Mouse (Mus musculus): ENCODE measurements around the gene Gpd2. TPM values are rescaled to one million over a fixed set of nuclear protein-coding genes. Genes with fewer than 3 reads are reported as not detected.
A peak's percentile ranks its signal among the peaks of the same experiment; 100 is the strongest.

Gene Gpd2
- polyA plus RNA-seq, 1 experiment from 2014 or later, result 15.3 TPM

DNA sequence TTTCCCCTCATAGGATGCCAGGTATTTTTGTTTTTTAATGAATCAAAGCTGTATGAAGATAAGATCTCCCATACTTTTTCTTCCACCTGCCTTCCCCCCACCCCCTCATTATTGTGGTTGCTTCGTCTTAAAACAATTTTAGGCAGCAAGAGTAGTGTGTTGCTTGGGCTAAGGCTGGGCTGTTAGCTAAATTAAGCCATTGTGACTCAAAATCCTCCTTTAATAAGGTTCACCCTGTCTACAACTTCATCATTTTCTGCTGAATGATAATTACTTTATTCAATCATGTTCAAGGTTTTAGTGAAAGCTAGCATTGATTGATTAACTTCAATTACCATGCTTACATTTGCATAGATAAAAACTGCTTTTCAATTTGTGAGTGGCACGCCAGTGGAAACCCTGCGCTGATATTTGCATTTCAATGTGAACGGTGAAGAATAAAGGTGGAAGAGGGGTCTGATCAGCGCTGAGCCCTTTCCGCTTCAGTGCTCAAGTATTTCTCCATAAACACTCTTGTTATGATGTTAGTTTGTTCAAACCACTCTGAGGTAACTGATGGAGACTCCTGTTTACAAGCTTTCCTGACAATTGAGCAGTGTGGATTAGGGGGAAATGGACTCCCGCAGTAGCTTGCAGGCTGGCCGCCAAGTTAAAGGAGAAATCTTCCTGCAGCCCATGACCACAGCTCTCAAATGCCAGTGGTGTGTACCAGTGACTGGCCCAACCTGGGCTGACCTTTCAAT, 140.9 kb downstream of the Gpd2 start:
- H3K9ac ChIP-seq, result no peak overlapping the region
- H3K27ac ChIP-seq, result no peak overlapping the region; the same call in 1 of the 2 replicates
- ATAC-seq (ENCODE audit: low FRiP score), result peak; percentile 43; the same call in 1 of the 2 replicates

DNA sequence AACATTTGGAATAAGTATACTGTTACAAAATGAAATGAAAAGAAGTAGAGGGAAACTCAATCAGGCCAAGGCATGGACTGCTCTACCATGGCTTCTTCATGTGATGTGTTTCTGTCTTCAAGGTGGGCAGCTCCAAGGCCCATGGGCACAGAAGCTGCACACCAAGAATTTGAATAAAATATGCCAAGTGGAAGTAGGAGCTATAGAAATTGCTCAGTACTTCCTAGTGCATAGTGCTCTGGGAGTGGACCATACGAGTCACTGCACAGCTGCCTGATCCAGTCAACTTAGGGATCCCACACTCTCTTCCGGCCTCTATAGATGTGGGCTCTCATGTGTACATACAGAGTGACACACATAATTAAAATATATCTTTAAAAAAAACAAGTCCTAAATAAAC, 147.2 kb downstream of the Gpd2 start:
- H3K4me3 ChIP-seq, result no peak overlapping the region
- no peak overlapping the region for H3K4me2 ChIP-seq
- peaks cover 12% of the 10 kb centered on the region for H3K4me1 ChIP-seq (replicated peaks)
- 91% methylated on average over 2 of the region's 2 CpGs for WGBS
- no peak overlapping the region for H3K27ac ChIP-seq
- ATAC-seq (ENCODE audit: low FRiP score), result no peak
- no peaks in the 10 kb centered on the region for H3K9me3 ChIP-seq
- H3K27me3 ChIP-seq, result 0 out of 2 replicates have a peak, but pooled peaks cover 8% of the 10 kb centered on the region
- no peak overlapping the region for H3K9ac ChIP-seq
- no peaks in the 10 kb centered on the region for H3K36me3 ChIP-seq

More for the DNA sequence above, 140.9 kb downstream of the Gpd2 start:
- WGBS, result 11% methylated on average over 8 of the region's 8 CpGs
- H3K4me2 ChIP-seq, result peak overlapping the region; percentile 14
- H3K36me3 ChIP-seq, result no peaks in the 10 kb centered on the region
- 0 out of 2 replicates have a peak, but pooled peaks cover 8% of the 10 kb centered on the region for H3K27me3 ChIP-seq
- H3K4me3 ChIP-seq, result no peak overlapping the region
- peaks cover 36% of the 10 kb centered on the region for H3K4me1 ChIP-seq (replicated peaks)
- no peaks in the 10 kb centered on the region for H3K9me3 ChIP-seq

DNA sequence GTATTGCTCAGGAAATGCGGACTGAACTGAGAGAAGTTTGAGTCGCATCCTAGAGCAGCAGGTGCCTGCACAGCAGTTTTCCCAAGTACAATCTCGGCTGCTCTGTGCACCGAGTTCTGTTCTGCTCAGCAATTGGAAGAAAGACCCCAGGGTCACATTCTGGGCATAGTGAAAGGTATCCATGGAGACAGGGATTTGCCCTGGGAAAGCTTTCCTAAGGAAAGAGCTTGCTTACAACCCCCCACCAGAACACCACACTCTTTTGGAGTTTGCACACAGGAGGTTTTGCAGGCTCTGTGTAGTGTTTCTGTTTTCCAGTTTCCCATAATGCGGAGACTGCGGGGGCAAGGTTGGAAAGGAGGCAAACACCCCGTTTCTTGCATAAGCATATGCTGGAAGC, 150.4 kb downstream of the Gpd2 start:
- peak; percentile 68; the same call in 1 of the 2 replicates for ATAC-seq (ENCODE audit: low FRiP score)
- WGBS, result 9% methylated on average over 7 of the region's 7 CpGs
- H3K9ac ChIP-seq, result no peak overlapping the region
- 0 out of 2 replicates have a peak overlapping the region, but pooled peaks have one; percentile 2 for H3K4me2 ChIP-seq
- no peak overlapping the region for H3K27ac ChIP-seq
- no peaks in the 10 kb centered on the region for H3K27me3 ChIP-seq
- no peak overlapping the region for H3K4me3 ChIP-seq
- peaks cover 12% of the 10 kb centered on the region for H3K4me1 ChIP-seq (replicated peaks)
- peaks cover 9% of the 10 kb centered on the region; the same call in 1 of the 2 replicates for H3K9me3 ChIP-seq
- no peaks in the 10 kb centered on the region for H3K36me3 ChIP-seq

DNA sequence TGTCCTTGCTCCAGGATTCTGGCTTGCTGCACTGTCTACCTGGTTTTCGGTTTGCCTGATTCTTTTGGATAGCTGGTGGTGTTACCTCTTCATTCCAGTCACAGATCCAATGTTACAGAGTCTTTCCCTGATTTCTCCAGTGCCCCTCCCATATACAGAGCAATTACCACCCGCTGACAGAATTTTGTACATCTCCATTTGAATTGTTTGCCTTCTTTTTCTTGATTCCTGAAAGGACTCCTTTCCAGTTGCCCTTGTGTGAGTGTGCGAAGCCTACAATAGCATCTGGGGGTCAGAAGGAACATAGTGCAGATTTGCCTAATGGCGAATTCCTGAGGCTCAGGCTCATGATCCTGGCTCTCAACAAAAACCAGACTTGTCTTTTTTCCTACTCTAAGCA, 157.6 kb downstream of the Gpd2 start:
- 91% methylated on average over 4 of the region's 4 CpGs for WGBS
- Histone ChIP-seq H3K27me3 (no peaks in the 10 kb centered on the region), H3K36me3 (no peaks in the 10 kb centered on the region), H3K4me1 (replicated peaks) (no peaks in the 10 kb centered on the region), H3K9ac (no peak overlapping the region), H3K27ac (no peak overlapping the region), H3K4me3 (no peak overlapping the region), H3K9me3 (peaks cover 9% of the 10 kb centered on the region; the same call in 1 of the 2 replicates), H3K4me2 (no peak overlapping the region)
- no peak for ATAC-seq (ENCODE audit: low FRiP score)

DNA sequence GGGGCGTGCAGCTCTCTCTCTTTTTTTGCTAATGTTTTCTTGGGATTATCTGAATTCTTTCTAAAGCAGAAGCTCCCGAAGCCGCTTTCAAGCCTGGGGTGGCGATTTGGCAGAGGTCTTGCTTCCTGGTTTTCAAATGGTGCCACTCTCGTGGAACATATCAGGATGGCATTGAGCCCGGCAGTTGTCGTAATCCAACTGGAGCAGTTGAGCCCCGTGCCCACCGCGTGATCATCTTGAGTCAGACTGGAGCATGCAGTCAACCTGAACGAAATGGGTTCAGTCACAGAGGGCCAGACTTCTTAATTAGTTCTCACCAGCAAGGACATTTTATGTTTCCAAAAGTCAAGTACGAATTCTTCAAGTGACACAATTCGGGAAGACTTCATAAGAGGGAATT, 158.6 kb downstream of the Gpd2 start:
- Histone ChIP-seq H3K4me1 (replicated peaks) (no peaks in the 10 kb centered on the region), H3K27me3 (no peaks in the 10 kb centered on the region), H3K27ac (no peak overlapping the region), H3K36me3 (no peaks in the 10 kb centered on the region), H3K9ac (no peak overlapping the region), H3K9me3 (no peaks in the 10 kb centered on the region), H3K4me2 (no peak overlapping the region), H3K4me3 (no peak overlapping the region)
- WGBS, result 93% methylated on average over 13 of the region's 13 CpGs
- ATAC-seq (ENCODE audit: low FRiP score), result no peak

DNA sequence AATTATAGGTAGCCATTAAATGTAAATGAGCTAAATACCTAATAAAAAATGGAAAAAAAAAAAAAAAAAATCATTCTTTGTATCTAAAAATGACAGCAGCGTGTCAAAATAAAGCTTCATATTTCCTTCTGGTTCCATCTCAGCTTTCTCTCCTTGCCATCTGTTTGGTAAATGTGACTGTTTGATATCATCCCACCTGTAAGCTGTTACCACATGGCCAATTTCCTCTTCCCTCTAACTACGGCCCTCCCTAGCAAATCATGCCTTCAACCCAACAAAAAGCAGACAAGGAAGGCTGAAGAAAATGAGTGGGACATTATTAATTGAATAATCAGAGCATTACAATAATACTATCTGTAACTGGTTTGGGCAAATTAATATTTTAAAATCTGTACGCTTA, 160.3 kb downstream of the Gpd2 start:
- Histone ChIP-seq H3K9me3 (no peaks in the 10 kb centered on the region), H3K4me2 (no peak overlapping the region), H3K9ac (no peak overlapping the region), H3K27ac (no peak overlapping the region), H3K4me1 (replicated peaks) (no peaks in the 10 kb centered on the region), H3K27me3 (no peaks in the 10 kb centered on the region), H3K4me3 (no peak overlapping the region), H3K36me3 (no peaks in the 10 kb centered on the region)
- ATAC-seq (ENCODE audit: low FRiP score), result no peak
- 91% methylated on average over 3 of the region's 3 CpGs for WGBS

DNA sequence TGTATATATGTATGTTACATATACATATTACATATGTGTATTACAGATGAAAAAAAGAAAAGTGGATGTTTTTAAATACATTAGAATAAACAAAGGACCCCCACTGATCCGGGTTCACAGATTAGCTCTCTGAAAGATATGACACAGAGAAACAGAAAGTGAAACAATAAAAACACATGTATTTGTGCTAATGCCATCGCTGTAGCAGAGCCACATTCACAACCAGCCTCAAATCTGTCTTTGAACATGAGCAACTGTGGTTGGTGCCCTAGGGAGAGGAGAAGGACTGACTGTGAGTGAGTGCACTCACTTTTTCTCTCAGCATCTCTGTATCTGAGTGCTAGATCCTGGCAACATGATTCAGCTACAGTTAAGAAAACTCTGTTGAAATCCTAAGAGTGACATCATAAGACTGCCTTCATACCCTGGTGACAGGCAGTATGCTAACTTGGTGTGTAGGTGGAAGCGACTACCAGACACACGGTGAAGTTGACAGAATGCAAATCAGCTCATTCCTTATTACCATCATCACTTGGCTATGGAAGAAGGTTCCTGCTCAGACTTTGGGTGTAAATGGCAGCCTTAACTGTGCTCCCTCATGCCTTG, 170.1 kb downstream of the Gpd2 start:
- no peaks in the 10 kb centered on the region for H3K9me3 ChIP-seq
- no peak overlapping the region for H3K4me2 ChIP-seq
- WGBS, result 78% methylated on average over 4 of the region's 4 CpGs
- no peaks in the 10 kb centered on the region for H3K27me3 ChIP-seq
- H3K9ac ChIP-seq, result no peak overlapping the region
- no peaks in the 10 kb centered on the region for H3K4me1 ChIP-seq (replicated peaks)
- no peak overlapping the region for H3K4me3 ChIP-seq
- no peak overlapping the region for H3K27ac ChIP-seq
- H3K36me3 ChIP-seq, result no peaks in the 10 kb centered on the region
- ATAC-seq (ENCODE audit: low FRiP score), result no peak

DNA sequence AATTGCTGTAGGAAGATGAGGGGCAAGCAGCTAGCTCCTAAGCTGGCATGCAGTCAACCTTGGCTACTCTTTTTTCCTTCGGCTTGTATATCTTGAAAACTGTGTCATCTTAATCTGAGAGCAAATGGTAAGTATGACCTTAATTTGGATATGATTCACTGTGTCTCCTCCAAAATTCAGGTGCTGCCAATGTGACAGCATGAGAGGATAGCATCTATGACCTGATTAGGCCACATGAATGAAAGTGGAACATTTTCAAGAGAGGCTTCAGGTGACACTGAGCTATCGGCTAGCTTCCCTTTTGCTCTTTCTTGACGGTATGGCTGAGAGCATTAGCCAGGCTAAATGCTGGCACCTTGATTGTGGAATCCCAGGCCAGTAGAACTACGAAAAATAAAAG, 171.0 kb downstream of the Gpd2 start:
- H3K4me2 ChIP-seq, result no peak overlapping the region
- 84% methylated on average over 4 of the region's 4 CpGs for WGBS

DNA sequence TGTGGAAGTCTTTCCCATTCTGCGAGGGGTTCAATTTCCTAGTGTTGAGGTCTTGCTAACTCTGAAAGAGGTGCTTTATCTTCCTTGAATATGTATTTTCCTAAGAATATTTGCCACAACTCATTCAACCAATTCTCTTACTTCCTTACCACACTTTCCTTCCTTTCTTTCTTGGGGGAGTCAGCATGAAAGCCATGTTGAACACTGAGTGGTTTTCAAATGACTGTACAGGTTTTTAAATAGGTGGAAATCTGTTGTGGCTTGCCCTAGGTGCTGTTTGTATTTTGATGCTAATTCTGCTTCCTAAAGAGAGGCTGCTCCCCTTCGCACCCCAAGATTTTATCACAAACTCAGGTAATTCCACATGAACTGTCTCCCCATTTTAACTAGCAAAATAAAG, 174.1 kb downstream of the Gpd2 start:
- ATAC-seq (ENCODE audit: low FRiP score), result no peak
- H3K9me3 ChIP-seq, result no peaks in the 10 kb centered on the region
- H3K4me2 ChIP-seq, result no peak overlapping the region

More for the DNA sequence above, 171.0 kb downstream of the Gpd2 start:
- Histone ChIP-seq H3K9me3 (no peaks in the 10 kb centered on the region), H3K4me1 (replicated peaks) (no peaks in the 10 kb centered on the region), H3K9ac (no peak overlapping the region), H3K36me3 (no peaks in the 10 kb centered on the region), H3K27me3 (no peaks in the 10 kb centered on the region), H3K27ac (no peak overlapping the region), H3K4me3 (no peak overlapping the region)
- no peak for ATAC-seq (ENCODE audit: low FRiP score)

DNA sequence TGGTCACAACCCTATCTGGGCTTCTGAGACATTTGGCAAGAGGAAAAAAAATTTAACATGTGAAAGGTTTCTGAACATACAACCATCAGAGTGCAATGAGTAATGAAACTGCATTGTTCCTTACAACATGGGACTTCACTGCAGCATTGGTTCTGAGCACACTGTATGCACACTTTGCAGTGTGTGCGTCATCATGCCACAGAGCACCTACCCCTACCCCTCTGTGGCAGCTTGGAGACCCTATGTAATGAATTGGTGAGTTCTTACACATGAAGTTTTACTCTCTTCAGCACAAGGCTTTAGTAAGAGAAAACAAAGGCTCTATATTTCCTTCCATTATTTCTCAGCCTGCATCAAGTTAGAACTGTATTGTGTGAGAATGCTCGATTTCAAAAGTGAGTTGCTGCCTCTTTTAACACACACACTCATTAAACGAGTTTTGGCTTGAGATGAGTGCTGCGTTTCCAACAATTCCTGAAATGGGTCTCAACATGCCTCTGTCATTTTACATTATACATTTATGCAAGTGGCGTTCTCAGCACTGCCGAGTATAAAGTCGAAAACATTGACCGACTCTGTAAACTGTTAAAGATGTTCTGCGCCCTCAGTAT, 177.2 kb downstream of the Gpd2 start:
- 88% methylated on average over 9 of the region's 9 CpGs for WGBS

More for the DNA sequence above, 174.1 kb downstream of the Gpd2 start:
- Histone ChIP-seq H3K4me1 (replicated peaks) (no peaks in the 10 kb centered on the region), H3K36me3 (no peaks in the 10 kb centered on the region), H3K9ac (no peak overlapping the region), H3K27me3 (no peaks in the 10 kb centered on the region), H3K27ac (no peak overlapping the region), H3K4me3 (no peak overlapping the region)
- 87% methylated on average over 2 of the region's 2 CpGs for WGBS

DNA sequence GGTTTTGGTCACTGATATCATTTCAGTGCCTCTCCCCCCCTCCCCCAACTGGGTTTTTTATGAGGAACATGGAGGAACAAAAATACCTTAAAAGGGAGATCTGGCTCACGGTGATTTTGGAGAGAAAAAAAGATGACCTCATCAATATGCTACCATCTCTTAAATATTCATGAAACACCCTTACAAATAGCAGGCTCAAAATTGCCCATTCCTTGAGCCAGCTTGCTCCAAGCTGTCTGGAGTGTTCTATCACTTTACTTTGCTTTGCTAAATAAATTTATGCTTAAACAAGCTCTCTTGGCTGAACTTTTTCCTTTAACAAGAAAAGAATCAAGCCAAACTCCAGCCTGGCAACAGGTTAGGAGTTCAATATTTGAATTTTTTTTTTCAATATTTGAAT, 179.3 kb downstream of the Gpd2 start:
- ATAC-seq (ENCODE audit: low FRiP score), result no peak
- H3K36me3 ChIP-seq, result no peaks in the 10 kb centered on the region
- H3K4me3 ChIP-seq, result no peak overlapping the region
- no peak overlapping the region for H3K27ac ChIP-seq
- H3K9me3 ChIP-seq, result no peaks in the 10 kb centered on the region
- 38% methylated on average over 1 of the region's 1 CpGs for WGBS
- H3K4me1 ChIP-seq (replicated peaks), result no peaks in the 10 kb centered on the region
- no peak overlapping the region for H3K4me2 ChIP-seq
- H3K27me3 ChIP-seq, result no peaks in the 10 kb centered on the region
- H3K9ac ChIP-seq, result no peak overlapping the region

More for the DNA sequence above, 177.2 kb downstream of the Gpd2 start:
- no peak overlapping the region for H3K9ac ChIP-seq
- H3K4me3 ChIP-seq, result no peak overlapping the region
- no peaks in the 10 kb centered on the region for H3K27me3 ChIP-seq
- no peaks in the 10 kb centered on the region for H3K4me1 ChIP-seq (replicated peaks)
- H3K9me3 ChIP-seq, result no peaks in the 10 kb centered on the region
- H3K36me3 ChIP-seq, result no peaks in the 10 kb centered on the region
- ATAC-seq (ENCODE audit: low FRiP score), result no peak
- no peak overlapping the region for H3K27ac ChIP-seq
- H3K4me2 ChIP-seq, result no peak overlapping the region
